Mouse (Mus musculus) bone marrow, adult 2 months (tissue): ENCODE data around the gene Sirt1.

Source experiments
- CTCF ChIP-seq: fragments of 200-500 bp; IDR thresholded peaks from 2 replicates; pipeline ENCODE4 v1.5.1; 2011; ENCODE audit warnings: low read length, control low read depth; ENCODE audit not compliant: control insufficient read depth, insufficient read depth
- POLR2A ChIP-seq: fragments of 200-500 bp; IDR thresholded peaks from 2 replicates; pipeline ENCODE4 v1.6.1; 2011; ENCODE audit warnings: low read depth, mild to moderate bottlenecking, control low read depth, low read length, borderline replicate concordance; ENCODE audit not compliant: control insufficient read depth

- TF ChIP-seq POLR2A (no peak), CTCF (no peak)
Measured at GRCm38 (mm10) chr10:63327091-63327490, 54.4 kb downstream of the Sirt1 start.
